Mouse (Mus musculus): ENCODE measurements at regions not wholly inside any gene's neighbourhood (a gene's known extent, or its start where the extent isn't known, plus 50 kb on each side); places are given as distances from the start of the nearest gene placed in this dataset.

DNA sequence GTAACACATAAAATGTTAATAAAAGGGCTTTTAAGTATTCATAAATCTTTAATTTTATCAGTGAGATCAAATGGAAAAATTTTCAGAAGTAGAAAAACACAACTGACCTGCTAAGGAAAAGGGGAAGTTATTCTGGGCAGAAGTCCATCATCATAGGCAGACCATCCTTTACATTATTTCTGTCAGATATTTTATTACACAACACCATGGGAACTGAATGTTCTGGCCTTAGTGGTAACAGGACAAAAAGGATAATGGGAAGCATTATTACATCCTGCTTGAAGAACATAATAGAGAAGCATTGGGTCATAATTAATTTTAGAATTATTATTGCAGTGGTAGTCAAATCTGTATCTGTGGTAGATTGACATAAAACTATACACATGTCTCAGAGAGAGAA is 603.5 kb upstream of the Gje1 start:
- Histone ChIP-seq H3K27me3 (ENCODE audit: insufficient read depth, low read length) (no peaks in the 10 kb centered on the region), H3K9ac (no peak overlapping the region), H3K4me1 (ENCODE audit: insufficient read depth) (no peaks in the 10 kb centered on the region), H3K36me3 (ENCODE audit: insufficient read depth) (no peaks in the 10 kb centered on the region), H3K27ac (ENCODE audit: low read depth, low read length) (no peak overlapping the region), H3K9me3 (ENCODE audit: low read length) (no peaks in the 10 kb centered on the region), H3K4me3 (ENCODE audit: low read depth, low read length) (no peak overlapping the region), H3K4me2 (ENCODE audit: low read depth) (no peak overlapping the region)
- TF ChIP-seq CTCF (IDR thresholded peaks at IDR 0.05; ENCODE audit: low read depth) = no peak
- no peak for DNase-seq
- no peak for ATAC-seq

DNA sequence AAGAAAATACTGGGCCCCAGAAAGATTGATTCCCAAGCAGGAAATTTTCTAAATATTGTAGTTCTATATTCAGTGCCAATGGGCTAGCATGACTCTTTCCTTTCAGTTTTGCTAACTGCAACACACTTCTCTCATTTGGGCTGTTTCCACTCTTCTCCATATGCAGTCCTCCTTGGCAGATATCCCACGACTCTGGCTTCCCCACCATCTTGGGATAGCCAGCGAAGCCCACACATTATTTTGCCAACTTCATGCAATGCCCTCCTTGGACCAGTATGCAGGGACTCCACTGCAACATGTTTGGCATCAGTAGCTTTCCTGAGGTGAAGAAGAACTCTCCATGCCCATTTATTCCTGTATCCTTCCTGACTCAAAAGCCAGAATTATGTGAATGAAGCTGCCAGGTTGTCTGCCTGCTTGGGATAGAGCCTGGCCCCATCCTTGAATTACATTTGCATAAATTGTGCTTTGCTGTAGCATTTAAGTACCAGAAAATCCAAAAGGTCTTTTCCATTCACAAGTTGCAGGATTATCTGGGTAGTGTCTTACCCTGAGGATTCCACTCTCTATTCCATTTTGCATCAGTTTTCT is 599.1 kb upstream of the Gje1 start:
- peak; percentile 65 for DNase-seq
- 58% methylated on average over 2 of the region's 2 CpGs for WGBS
- ATAC-seq = peak; percentile 68

DNA sequence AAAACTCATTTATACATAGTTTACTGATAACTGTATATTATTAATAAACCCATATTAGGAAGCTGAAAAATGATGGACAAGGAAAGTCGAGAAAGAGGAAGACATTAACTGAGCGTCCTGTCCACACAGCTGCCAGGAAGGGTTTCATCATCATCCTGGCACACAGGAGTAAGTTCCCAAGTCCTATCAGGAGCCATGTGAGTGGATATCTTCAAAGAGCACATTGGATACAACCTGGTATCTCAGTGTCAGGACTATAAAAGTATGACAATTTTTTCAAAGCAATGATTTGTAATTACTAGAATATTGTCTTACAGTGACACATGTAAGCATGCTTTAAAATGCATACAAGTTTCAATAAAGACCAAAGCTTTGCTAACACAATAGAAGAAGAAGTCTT is 592.6 kb upstream of the Gje1 start:
- DNase-seq (no peak), ATAC-seq (no peak)
- TF ChIP-seq CTCF (IDR thresholded peaks at IDR 0.05; ENCODE audit: low read depth) = no peak
- no peaks in the 10 kb centered on the region for H3K27me3 ChIP-seq (ENCODE audit: insufficient read depth, low read length)
- no peak overlapping the region for H3K4me2 ChIP-seq (ENCODE audit: low read depth)
- H3K36me3 ChIP-seq (ENCODE audit: insufficient read depth) = no peaks in the 10 kb centered on the region
- no peaks in the 10 kb centered on the region for H3K9me3 ChIP-seq (ENCODE audit: low read length)
- no peak overlapping the region for H3K9ac ChIP-seq
- no peak overlapping the region for H3K27ac ChIP-seq (ENCODE audit: low read depth, low read length)
- no peak overlapping the region for H3K4me3 ChIP-seq (ENCODE audit: low read depth, low read length)
- 86% methylated on average over 2 of the region's 2 CpGs for WGBS
- H3K4me1 ChIP-seq (ENCODE audit: insufficient read depth) = no peaks in the 10 kb centered on the region

More for the DNA sequence above, 599.1 kb upstream of the Gje1 start:
- TF ChIP-seq CTCF (IDR thresholded peaks at IDR 0.05; ENCODE audit: low read depth) = no peak
- Histone ChIP-seq H3K9ac (no peak overlapping the region), H3K4me2 (ENCODE audit: low read depth) (no peak overlapping the region), H3K9me3 (ENCODE audit: low read length) (no peaks in the 10 kb centered on the region), H3K4me3 (ENCODE audit: low read depth, low read length) (no peak overlapping the region), H3K4me1 (ENCODE audit: insufficient read depth) (no peaks in the 10 kb centered on the region), H3K27ac (ENCODE audit: low read depth, low read length) (no peak overlapping the region), H3K27me3 (ENCODE audit: insufficient read depth, low read length) (no peaks in the 10 kb centered on the region), H3K36me3 (ENCODE audit: insufficient read depth) (no peaks in the 10 kb centered on the region)

DNA sequence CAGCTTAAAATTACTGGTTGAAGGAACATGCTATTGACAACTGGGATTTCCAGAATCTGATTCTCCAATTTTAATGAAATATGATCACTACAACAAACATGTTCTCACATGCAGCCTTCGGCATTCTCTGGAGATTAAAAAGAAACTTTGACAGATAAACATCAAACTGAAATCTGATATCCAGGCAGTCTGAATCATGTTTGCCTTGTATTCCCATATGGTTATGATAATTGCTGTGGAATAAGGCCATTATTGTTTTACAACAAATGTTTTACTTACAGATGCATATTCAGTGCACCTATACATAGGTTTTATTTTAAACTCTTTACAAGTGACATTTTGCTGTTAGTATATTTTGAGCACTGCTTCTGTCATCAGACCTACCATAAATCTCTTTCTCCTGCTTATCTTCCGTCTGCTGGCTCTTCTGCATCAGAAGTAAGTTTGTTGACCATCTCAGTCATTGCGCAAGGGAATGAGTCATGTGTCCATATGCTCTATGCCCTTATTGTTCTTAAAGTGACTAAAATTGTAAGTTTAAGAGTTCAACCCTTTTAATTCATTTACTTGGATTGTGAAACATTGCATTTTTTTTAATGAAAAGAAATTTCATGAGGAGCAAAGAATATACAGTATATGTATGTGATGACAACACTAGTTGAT is 587.9 kb upstream of the Gje1 start:
- Histone ChIP-seq H3K27ac (ENCODE audit: low read depth, low read length) (no peak overlapping the region), H3K27me3 (ENCODE audit: insufficient read depth, low read length) (no peaks in the 10 kb centered on the region), H3K36me3 (ENCODE audit: insufficient read depth) (no peaks in the 10 kb centered on the region), H3K9ac (no peak overlapping the region), H3K9me3 (ENCODE audit: low read length) (no peaks in the 10 kb centered on the region), H3K4me2 (ENCODE audit: low read depth) (no peak overlapping the region), H3K4me1 (ENCODE audit: insufficient read depth) (no peaks in the 10 kb centered on the region), H3K4me3 (ENCODE audit: low read depth, low read length) (no peak overlapping the region)
- WGBS = 72% methylated on average over 3 of the region's 3 CpGs
- TF ChIP-seq CTCF (IDR thresholded peaks at IDR 0.05; ENCODE audit: low read depth) = no peak
- ATAC-seq = no peak
- DNase-seq = no peak

DNA sequence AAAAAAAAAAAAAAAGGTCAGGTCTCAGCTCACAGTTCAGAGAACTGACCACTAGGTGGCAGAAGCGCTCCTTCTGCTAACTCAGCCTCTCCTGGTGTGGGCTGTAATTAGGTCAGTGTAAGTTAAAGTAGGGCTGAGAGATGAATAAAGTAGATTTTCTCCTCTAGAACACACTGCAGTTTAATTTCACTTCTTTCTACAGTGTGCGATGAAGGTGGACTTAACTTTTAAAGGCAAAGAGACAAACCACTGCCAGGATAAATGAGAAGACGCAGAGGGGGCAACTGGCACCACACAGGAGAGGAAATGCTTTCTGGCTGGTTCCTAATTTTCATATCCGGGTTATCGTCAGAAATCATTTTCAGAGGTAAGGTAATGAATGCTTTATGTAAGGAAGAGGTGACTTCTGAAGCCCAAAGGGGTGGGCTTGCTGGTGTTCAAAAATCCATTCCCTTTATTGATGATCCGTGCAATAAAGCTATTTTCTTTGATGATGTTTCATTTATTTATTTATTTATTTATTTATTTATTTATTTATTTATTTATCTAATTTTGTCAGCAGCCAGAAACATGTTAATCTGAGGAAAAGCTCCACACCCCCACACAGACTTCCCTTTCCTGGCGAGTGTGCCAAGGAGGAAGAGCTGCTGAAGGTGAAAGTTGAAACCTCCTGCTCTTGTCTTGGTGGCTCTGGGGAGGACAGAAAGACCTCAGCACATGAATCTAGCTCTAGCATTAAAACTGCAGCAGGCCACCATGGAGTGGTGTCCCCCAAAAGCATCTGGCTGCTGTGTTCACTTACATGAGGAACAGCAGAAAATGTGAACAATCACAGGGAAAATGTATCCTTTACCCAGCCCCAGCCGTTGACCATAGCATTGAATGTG is 582.4 kb upstream of the Gje1 start:
- no peaks in the 10 kb centered on the region for H3K4me1 ChIP-seq (ENCODE audit: insufficient read depth)
- no peaks in the 10 kb centered on the region for H3K9me3 ChIP-seq (ENCODE audit: low read length)
- H3K27me3 ChIP-seq (ENCODE audit: insufficient read depth, low read length) = no peaks in the 10 kb centered on the region
- H3K27ac ChIP-seq (ENCODE audit: low read depth, low read length) = no peak overlapping the region
- WGBS = 31% methylated on average over 8 of the region's 8 CpGs
- peak; percentile 95 for ATAC-seq
- H3K36me3 ChIP-seq (ENCODE audit: insufficient read depth) = no peaks in the 10 kb centered on the region
- peak; percentile 89 for DNase-seq
- peak overlapping the region; percentile 31 for H3K4me2 ChIP-seq (ENCODE audit: low read depth)
- TF ChIP-seq CTCF (IDR thresholded peaks at IDR 0.05; ENCODE audit: low read depth) = peak; percentile 92
- 0 out of 2 replicates have a peak overlapping the region, but pooled peaks have one; percentile 3 for H3K4me3 ChIP-seq (ENCODE audit: low read depth, low read length)
- H3K9ac ChIP-seq = no peak overlapping the region

DNA sequence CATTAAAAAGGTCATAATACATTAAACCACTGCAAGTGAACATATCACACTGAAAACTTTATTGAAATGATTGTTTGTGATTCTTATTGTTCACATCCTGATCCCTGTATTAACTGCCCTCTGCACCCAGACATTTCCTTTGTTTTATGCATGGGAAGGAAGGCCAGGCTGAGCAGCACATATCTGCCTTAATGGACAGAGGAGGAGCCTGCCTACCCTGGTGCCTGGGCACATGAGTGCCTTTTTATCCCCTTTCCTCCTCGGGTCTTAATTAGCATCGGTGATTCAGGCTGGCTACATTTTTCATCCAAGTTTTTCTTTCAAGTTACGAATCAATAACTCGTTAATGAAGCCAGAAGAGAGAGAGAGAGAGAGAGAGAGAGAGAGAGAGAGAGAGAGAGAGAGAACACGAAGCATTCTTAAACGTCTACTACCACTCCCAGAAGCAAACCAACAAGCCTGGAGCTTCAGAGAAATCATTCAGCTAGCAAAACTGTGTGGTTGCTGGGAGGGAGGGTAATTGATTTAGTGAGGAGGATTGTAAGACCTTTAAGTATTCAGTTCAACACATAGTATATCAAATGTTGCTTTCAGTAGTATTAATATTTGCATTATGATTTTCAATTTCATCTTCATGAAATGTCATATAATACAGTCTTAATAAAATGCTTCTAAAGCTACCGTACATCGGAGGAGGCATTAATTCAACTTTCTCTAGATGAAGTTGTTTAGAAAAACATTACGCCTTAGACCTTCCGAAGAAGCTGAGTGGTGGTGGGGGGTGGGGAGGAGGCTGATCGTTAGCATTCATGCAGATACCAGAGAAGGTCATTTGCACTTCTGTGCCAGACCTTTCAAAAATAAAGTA is 581.6 kb upstream of the Gje1 start:
- Histone ChIP-seq H3K9me3 (ENCODE audit: low read length) (no peaks in the 10 kb centered on the region), H3K4me2 (ENCODE audit: low read depth) (peak overlapping the region; percentile 31; the same call in 1 of the 2 replicates), H3K9ac (no peak overlapping the region), H3K4me1 (ENCODE audit: insufficient read depth) (no peaks in the 10 kb centered on the region), H3K27me3 (ENCODE audit: insufficient read depth, low read length) (no peaks in the 10 kb centered on the region), H3K4me3 (ENCODE audit: low read depth, low read length) (no peak overlapping the region; the same call in 1 of the 2 replicates), H3K27ac (ENCODE audit: low read depth, low read length) (no peak overlapping the region), H3K36me3 (ENCODE audit: insufficient read depth) (no peaks in the 10 kb centered on the region)
- no peak for TF ChIP-seq CTCF (IDR thresholded peaks at IDR 0.05; ENCODE audit: low read depth)
- ATAC-seq (no peak; the same call in 1 of the 2 replicates), DNase-seq (no peak)
- 15% methylated on average over 11 of the region's 11 CpGs for WGBS
